Mouse (Mus musculus) MEL (cell line): Measurements from ENCODE around the gene N4bp2l1.

Experiments
- CHD1 ChIP-seq: IDR thresholded peaks from 2 replicates; pipeline ENCODE4 v1.6.1; 2012; ENCODE audit warnings: low read depth, mild to moderate bottlenecking, inconsistent platforms, low read length, improper control_type of control experiment
- CHD2 ChIP-seq: IDR thresholded peaks from 2 replicates; pipeline ENCODE4 v1.6.1; 2011; ENCODE audit warnings: low read length, improper control_type of control experiment
- CTCF ChIP-seq, 3 experiments: IDR thresholded peaks in 2 of 3; conservative IDR thresholded peaks in 1 of 3; 2 replicates each; pipeline ENCODE4 v1.5.1; 2011 to 2012; ENCODE audit warnings: low read length in 3 of 3, low read depth in 2 of 3, mild to moderate bottlenecking in 2 of 3, improper control_type of control experiment in 1 of 3, inconsistent platforms in 1 of 3, mixed read lengths in 1 of 3, moderate library complexity in 1 of 3; ENCODE audit not compliant: control insufficient read depth in 1 of 3, insufficient read depth in 1 of 3, poor library complexity in 1 of 3, severe bottlenecking in 1 of 3
- E2F4 ChIP-seq: IDR thresholded peaks from 2 replicates; pipeline ENCODE4 v1.6.1; 2011; ENCODE audit warnings: low read depth, low read length, improper control_type of control experiment, borderline replicate concordance
- EP300 ChIP-seq, 2 experiments: IDR thresholded peaks; 2 replicates each; pipeline ENCODE4 v1.6.1; 2011; ENCODE audit warnings: improper control_type of control experiment in 2 of 2, low read length in 2 of 2, low read depth in 1 of 2, mild to moderate bottlenecking in 1 of 2
- ETS1 ChIP-seq: IDR thresholded peaks from 2 replicates; pipeline ENCODE4 v1.6.1; 2012; ENCODE audit warnings: low read depth, mild to moderate bottlenecking, inconsistent platforms, low read length, improper control_type of control experiment, moderate library complexity
- HCFC1 ChIP-seq: IDR thresholded peaks from 2 replicates; pipeline ENCODE4 v1.6.1; 2012; ENCODE audit warnings: low read depth, mild to moderate bottlenecking, inconsistent platforms, low read length, improper control_type of control experiment, moderate library complexity
- MAX ChIP-seq: IDR thresholded peaks from 2 replicates; pipeline ENCODE4 v1.6.1; 2011; ENCODE audit warnings: low read length, improper control_type of control experiment
- MAZ ChIP-seq: IDR thresholded peaks from 2 replicates; pipeline ENCODE4 v1.6.1; 2012; ENCODE audit warnings: low read depth, mild to moderate bottlenecking, inconsistent platforms, low read length, improper control_type of control experiment
- MEF2A ChIP-seq: IDR thresholded peaks from 2 replicates; pipeline ENCODE4 v1.6.1; 2014; ENCODE audit warnings: low read depth, mild to moderate bottlenecking, inconsistent platforms, low read length, improper control_type of control experiment; ENCODE audit not compliant: poor library complexity, insufficient replicate concordance, severe bottlenecking; ENCODE audit errors: extremely low read depth
- POLR2A ChIP-seq, 2 experiments: IDR thresholded peaks; 2 replicates each; pipeline ENCODE4 v1.6.1; 2011 to 2012; ENCODE audit warnings: low read length in 2 of 2, mild to moderate bottlenecking in 2 of 2, control low read depth in 1 of 2, improper control_type of control experiment in 1 of 2, low read depth in 1 of 2, moderate library complexity in 1 of 2; ENCODE audit not compliant: control insufficient read depth in 1 of 2, insufficient read depth in 1 of 2, poor library complexity in 1 of 2
- POLR2AphosphoS5 ChIP-seq: IDR thresholded peaks from 2 replicates; pipeline ENCODE4 v1.6.1; 2012; ENCODE audit warnings: low read depth, borderline replicate concordance, mild to moderate bottlenecking, inconsistent platforms, low read length, moderate library complexity, mixed read lengths
- SMC3 ChIP-seq: IDR thresholded peaks from 2 replicates; pipeline ENCODE4 v1.6.1; 2011; ENCODE audit warnings: low read depth, low read length, improper control_type of control experiment
- USF2 ChIP-seq, 2 experiments: IDR thresholded peaks; 2 replicates each; pipeline ENCODE4 v1.6.1; 2011 to 2012; ENCODE audit warnings: improper control_type of control experiment in 2 of 2, low read length in 2 of 2, borderline replicate concordance in 1 of 2, inconsistent platforms in 1 of 2, low read depth in 1 of 2, mild to moderate bottlenecking in 1 of 2; ENCODE audit not compliant: insufficient read depth in 1 of 2

DNA sequence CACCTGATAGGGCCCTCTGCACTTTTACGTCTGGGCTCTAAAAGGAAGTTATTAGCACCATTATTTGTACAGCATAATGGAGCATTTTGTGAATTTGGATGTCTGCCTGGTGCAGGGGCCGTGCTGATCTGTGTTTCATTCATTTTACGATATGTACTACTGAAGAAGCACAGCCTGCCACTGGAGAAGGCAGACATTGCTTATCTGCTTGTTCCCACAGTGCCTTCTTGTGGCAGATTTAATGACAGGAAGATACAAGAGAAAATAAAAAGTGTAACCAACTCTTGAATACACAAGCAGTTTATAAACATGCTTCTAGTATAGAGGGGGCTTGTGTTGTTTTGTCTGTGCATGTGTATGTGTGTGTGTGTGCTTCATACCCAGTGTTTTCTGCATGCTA, 45.4 kb downstream of the N4bp2l1 start:
- TF ChIP-seq MAZ (no peak), CHD2 (no peak), EP300 (IDR thresholded peaks at IDR 0.05; ENCODE audit: low read depth in 1 of 2, low read length in 2 of 2) (no peak), POLR2A (IDR thresholded peaks at IDR 0.05; ENCODE audit: control insufficient read depth in 1 of 2, insufficient read depth in 1 of 2, low read depth in 1 of 2, low read length in 2 of 2, poor library complexity in 1 of 2) (no peak), CTCF (IDR thresholded peaks at IDR 0.05 in 2 of 3, conservative IDR thresholded peaks at IDR 0.05 in 1 of 3; ENCODE audit: control insufficient read depth in 1 of 3, insufficient read depth in 1 of 3, low read depth in 2 of 3, low read length in 3 of 3, poor library complexity in 1 of 3, severe bottlenecking in 1 of 3) (peak in 2 of 3 experiments; percentile 7 to 50; a peak in 2 of 6 replicates), MAX (no peak), HCFC1 (no peak), USF2 (IDR thresholded peaks at IDR 0.05; ENCODE audit: borderline replicate concordance in 1 of 2, insufficient read depth in 1 of 2, low read depth in 1 of 2, low read length in 2 of 2) (no peak), MEF2A (no peak), E2F4 (no peak), ETS1 (no peak), CHD1 (no peak), POLR2AphosphoS5 (no peak), SMC3 (peak; percentile 51)
